Mouse (Mus musculus) liver, embryonic 14.5 days (tissue): Measurements from ENCODE around the gene Pold2. TPM values are rescaled to one million over a fixed set of nuclear protein-coding genes. Genes with fewer than 3 reads are reported as not detected.

ENCODE experiments used
- ATAC-seq: fragments of 200-750 bp; cut with Nextera tagmentation; 2 replicates; pipeline ENCODE4 v1.8.0; 2017; ENCODE audit warnings: moderate number of reproducible peaks, mild to moderate bottlenecking, moderate library complexity; ENCODE audit not compliant: insufficient read depth
- DNase-seq, 3 experiments: peaks; one replicate each; pipeline ENCODE4 v3.0.0-alpha.2; 2012 to 2013; ENCODE audit warnings: low read depth in 3 of 3, low spot score in 3 of 3
- H3K27ac ChIP-seq: fragments of 300-500 bp; sonication (generic); 2 replicates; pipeline ENCODE4 v1.5.1; 2014; ENCODE audit warnings: moderate library complexity, mild to moderate bottlenecking, control low read depth, inconsistent platforms
- H3K27me3 ChIP-seq: fragments of 300-500 bp; sonication (generic); 2 replicates; pipeline ENCODE4 v1.6.1; 2014; ENCODE audit warnings: mild to moderate bottlenecking, low read length, moderate library complexity; ENCODE audit not compliant: control insufficient read depth, insufficient read depth
- H3K36me3 ChIP-seq: fragments of 300-500 bp; sonication (generic); replicated peaks from 2 replicates; pipeline ENCODE4 v1.6.1; 2014; ENCODE audit warnings: low read depth; ENCODE audit not compliant: control insufficient read depth, insufficient read depth
- H3K4me1 ChIP-seq, 2 experiments: fragments of 200-500 bp in 1 of 2; fragments of 300-500 bp in 1 of 2; sonication (generic) in 1 of 2; replicated peaks; 2 replicates each; pipeline ENCODE4 v1.6.1; 2012 to 2014; ENCODE audit warnings: antibody characterized with exemption in 1 of 2, inconsistent platforms in 1 of 2, low read length in 1 of 2; ENCODE audit not compliant: control insufficient read depth in 2 of 2, insufficient read depth in 2 of 2
- H3K4me2 ChIP-seq: fragments of 300-500 bp; sonication (generic); 2 replicates; pipeline ENCODE4 v1.6.1; 2014; ENCODE audit warnings: low read depth, mild to moderate bottlenecking, control low read depth, moderate library complexity
- H3K4me3 ChIP-seq, 2 experiments: fragments of 200-500 bp in 1 of 2; fragments of 300-500 bp in 1 of 2; sonication (generic) in 1 of 2; 2 replicates each; pipeline ENCODE4 v1.5.1; 2012 to 2014; ENCODE audit warnings: low read depth in 2 of 2, low read length in 2 of 2, mild to moderate bottlenecking in 2 of 2, control low read depth in 1 of 2, inconsistent platforms in 1 of 2, moderate library complexity in 1 of 2; ENCODE audit not compliant: insufficient read depth in 1 of 2
- H3K9ac ChIP-seq: fragments of 300-500 bp; sonication (generic); replicated peaks from 2 replicates; pipeline ENCODE4 v1.6.1; 2014; ENCODE audit warnings: mild to moderate bottlenecking, control low read depth, moderate library complexity
- H3K9me3 ChIP-seq: fragments of 300-500 bp; sonication (generic); 2 replicates; pipeline ENCODE4 v1.6.1; 2016; ENCODE audit warnings: low read length, mixed read lengths; ENCODE audit not compliant: control insufficient read depth
- CTCF ChIP-seq: IDR thresholded peaks from 2 replicates; pipeline ENCODE4 v1.5.1; 2016; ENCODE audit warnings: antibody characterized with exemption, low read depth, control low read depth
- EP300 ChIP-seq: IDR thresholded peaks from 2 replicates; pipeline ENCODE4 v1.6.1; 2016; ENCODE audit warnings: antibody characterized with exemption, low read depth
- WGBS: fragments of 180-500 bp; shearing (Covaris S2); extraction: QIAGEN DNeasy Blood & Tissue Kit; methylation state at CpG from one replicate; pipeline ENCODE4 v1.1.7; 2014; ENCODE audit not compliant: insufficient replicate concordance; 5-methylcytosine and 5-hydroxymethylcytosine counted together
- polyA plus RNA-seq, 2 experiments: library from polyadenylated mRNA; depleted of rRNA in 1 of 2; stranded (reverse) in 1 of 2; unstranded in 1 of 2; fragments of >200 nt; fragmentation: Nextera tagmentation in 1 of 2; extraction: Ambion mirVana in 1 of 2; gene quantifications; 2 replicates each; pipeline versions ENCODE4 v1.2.1 to v1.2.3; 2012 to 2014

Pold2 gene
- polyA plus RNA-seq, 2 experiments, result 54.8 to 58.7 TPM

GRCm38 (mm10) chr11:5835057-5835456 lies 43.0 kb downstream of the Pold2 start:
- Histone ChIP-seq H3K27ac (no peak overlapping the region), H3K27me3 (no peaks in the 10 kb centered on the region), H3K9me3 (no peaks in the 10 kb centered on the region), H3K9ac (no peak overlapping the region), H3K4me2 (no peak overlapping the region), H3K4me3 (no peak overlapping the region), H3K4me1 (peaks cover 4 to 5% of the 10 kb centered on the region in 2 experiments; a peak in 2 of 4 replicates), H3K36me3 (no peaks in the 10 kb centered on the region)
- 76% methylated on average over 7 of the region's 7 CpGs for WGBS
- DNase-seq (no peak), ATAC-seq (no peak)
- no peak for TF ChIP-seq CTCF
- TF ChIP-seq EP300, result no peak

GRCm38 (mm10) chr11:5834506-5834905 lies 43.6 kb downstream of the Pold2 start:
- no peak for TF ChIP-seq CTCF
- no peak for TF ChIP-seq EP300
- WGBS, result 76% methylated on average over 9 of the region's 9 CpGs
- H3K27ac ChIP-seq, result no peak overlapping the region

GRCm38 (mm10) chr11:5829327-5829726 lies 48.8 kb downstream of the Pold2 start:
- Histone ChIP-seq H3K36me3 (no peaks in the 10 kb centered on the region), H3K9me3 (no peaks in the 10 kb centered on the region), H3K9ac (no peak overlapping the region), H3K27ac (no peak overlapping the region), H3K27me3 (no peaks in the 10 kb centered on the region), H3K4me1 (no peaks in the 10 kb centered on the region), H3K4me3 (no peak overlapping the region), H3K4me2 (no peak overlapping the region)
- DNase-seq, result no peak
- WGBS, result 70% methylated on average over 12 of the region's 12 CpGs
- no peak for ATAC-seq
- TF ChIP-seq EP300 (no peak), CTCF (no peak)

More at GRCm38 (mm10) chr11:5834506-5834905, 43.6 kb downstream of the Pold2 start:
- Histone ChIP-seq H3K36me3 (no peaks in the 10 kb centered on the region), H3K27me3 (no peaks in the 10 kb centered on the region), H3K4me3 (no peak overlapping the region), H3K9me3 (no peaks in the 10 kb centered on the region), H3K4me2 (no peak overlapping the region), H3K4me1 (peaks cover 4 to 5% of the 10 kb centered on the region in 2 experiments; a peak in 2 of 4 replicates), H3K9ac (no peak overlapping the region)
- ATAC-seq (no peak), DNase-seq (no peak)

GRCm38 (mm10) chr11:5828509-5829191 lies 49.4 kb downstream of the Pold2 start:
- TF ChIP-seq CTCF (no peak), EP300 (no peak)
- H3K4me2 ChIP-seq, result no peak overlapping the region
- no peaks in the 10 kb centered on the region for H3K9me3 ChIP-seq
- no peak overlapping the region for H3K9ac ChIP-seq
- DNase-seq, result no peak
- H3K4me3 ChIP-seq, result no peak overlapping the region
- ATAC-seq, result no peak
- WGBS, result 71% methylated on average over 11 of the region's 11 CpGs
- no peak overlapping the region for H3K27ac ChIP-seq
- no peaks in the 10 kb centered on the region for H3K36me3 ChIP-seq
- no peaks in the 10 kb centered on the region for H3K4me1 ChIP-seq
- no peaks in the 10 kb centered on the region for H3K27me3 ChIP-seq

GRCm38 (mm10) chr11:5827931-5828330 lies 50.2 kb downstream of the Pold2 start:
- 58% methylated on average over 5 of the region's 5 CpGs for WGBS
- ATAC-seq, result no peak
- no peaks in the 10 kb centered on the region for H3K4me1 ChIP-seq
- H3K27ac ChIP-seq, result no peak overlapping the region
- H3K4me3 ChIP-seq, result no peak overlapping the region
- H3K4me2 ChIP-seq, result no peak overlapping the region
- no peaks in the 10 kb centered on the region for H3K36me3 ChIP-seq
- DNase-seq, result no peak
- no peaks in the 10 kb centered on the region for H3K27me3 ChIP-seq
- no peak overlapping the region for H3K9ac ChIP-seq
- H3K9me3 ChIP-seq, result no peaks in the 10 kb centered on the region
- TF ChIP-seq CTCF (no peak), EP300 (no peak)
